13 mouse cellular contexts compared by ENCODE assay signal in genomic region chr7:15961239-15961638, GRCm38 (mm10). TPM values are rescaled to one million over a fixed set of nuclear protein-coding genes. Genes with fewer than 3 reads are reported as not detected.
A peak's percentile ranks its signal among the peaks of the same experiment; 100 is the strongest.
DNase-seq lines count a peak whose midpoint lies in the region; ATAC-seq lines count a peak whose summit lies in the region.
"Had no signal": no experiment of that assay in that cellular context is flagged by ENCODE, and none has a peak within 500 bp of the region (broad histone marks: within the 10 kb centered on the region; RNA-seq: fewer than 3 reads in every experiment).

No protein-coding gene starts in this region.

- H3K4me1 ChIP-seq in heart, embryonic 12.5 days (replicated peaks): peaks cover 55% of the 10 kb centered on the region
- peaks cover 44% of the 10 kb centered on the region for H3K4me1 ChIP-seq in heart, embryonic 10.5 days
- peaks cover 53% of the 10 kb centered on the region for H3K4me1 ChIP-seq in limb, embryonic 15.5 days

- H3K9ac ChIP-seq in heart, embryonic 12.5 days: 0 out of 2 replicates have a peak overlapping the region, but pooled peaks have one; percentile 0
- no peak overlapping the region for H3K9ac ChIP-seq in limb, embryonic 15.5 days
- H3K9ac ChIP-seq: forebrain, embryonic 15.5 days had no signal

- no peak for DNase-seq in heart, embryonic 10.5 days (ENCODE audit: low spot score)
- peak; percentile 44 for DNase-seq in urinary bladder, postnatal 14 days (ENCODE audit: low spot score)
- no peak for DNase-seq in urinary bladder, postnatal 10 days (ENCODE audit: low spot score)
- no peak for DNase-seq in spleen, postnatal 4 days (ENCODE audit: low spot score in 2 of 2)
- no peak for DNase-seq in c-Kit-positive CD71-positive TER-119-positive erythroid progenitor cells, embryonic 14.5 days (ENCODE audit: low spot score)
- no peak for DNase-seq in liver
- DNase-seq: embryo, embryonic 11 days; kidney, adult 9 months; thymus, postnatal 4 days had no signal

- no peaks in the 10 kb centered on the region for H3K9me3 ChIP-seq in heart, embryonic 12.5 days (replicated peaks)
- H3K9me3 ChIP-seq in heart, embryonic 10.5 days: no peaks in the 10 kb centered on the region
- no peaks in the 10 kb centered on the region for H3K9me3 ChIP-seq in limb, embryonic 15.5 days
- H3K9me3 ChIP-seq: forebrain, embryonic 15.5 days had no signal

- H3K36me3 ChIP-seq in heart, embryonic 12.5 days: peaks cover 25% of the 10 kb centered on the region
- H3K36me3 ChIP-seq in heart, embryonic 10.5 days: peaks cover 28% of the 10 kb centered on the region
- H3K36me3 ChIP-seq in limb, embryonic 15.5 days: peaks cover 38% of the 10 kb centered on the region
- H3K36me3 ChIP-seq: forebrain, embryonic 15.5 days had no signal

- H3K4me2 ChIP-seq in heart, embryonic 12.5 days: no peak overlapping the region
- peak overlapping the region; percentile 39; the same call in 1 of the 2 replicates for H3K4me2 ChIP-seq in limb, embryonic 15.5 days
- H3K4me2 ChIP-seq: forebrain, embryonic 15.5 days had no signal

- H3K27me3 ChIP-seq in heart, embryonic 12.5 days (replicated peaks): no peaks in the 10 kb centered on the region
- no peaks in the 10 kb centered on the region for H3K27me3 ChIP-seq in heart, embryonic 10.5 days (ENCODE audit: insufficient read depth, poor library complexity, severe bottlenecking)
- H3K27me3 ChIP-seq in limb, embryonic 15.5 days: no peaks in the 10 kb centered on the region; the same call in 1 of the 2 replicates
- H3K27me3 ChIP-seq: CH12.LX; forebrain, embryonic 15.5 days had no signal

- peak overlapping the region; percentile 74; the same call in 1 of the 2 replicates for H3K27ac ChIP-seq in heart, embryonic 12.5 days (ENCODE audit: poor library complexity, severe bottlenecking)
- H3K27ac ChIP-seq in heart, embryonic 10.5 days: no peak overlapping the region
- peak overlapping the region; percentile 92; the same call in 1 of the 2 replicates for H3K27ac ChIP-seq in limb, embryonic 15.5 days
- H3K27ac ChIP-seq: forebrain, embryonic 15.5 days had no signal

- no peak overlapping the region for H3K4me3 ChIP-seq in heart, embryonic 12.5 days
- H3K4me3 ChIP-seq in heart, embryonic 10.5 days: no peak overlapping the region
- no peak overlapping the region for H3K4me3 ChIP-seq in limb, embryonic 15.5 days
- H3K4me3 ChIP-seq: forebrain, embryonic 15.5 days had no signal

- ATAC-seq in heart, embryonic 12.5 days (ENCODE audit: insufficient number of reproducible peaks, low FRiP score): no peak
- no peak for ATAC-seq in limb, embryonic 15.5 days (ENCODE audit: insufficient number of reproducible peaks, low FRiP score, low TSS enrichment, low read depth)

- 47% methylated on average over 4 of the region's 4 CpGs for WGBS in heart, embryonic 12.5 days
- WGBS in heart, embryonic 10.5 days: 57% methylated on average over 4 of the region's 4 CpGs
- 48% methylated on average over 4 of the region's 4 CpGs for WGBS in limb, embryonic 15.5 days

RNA-seq across cellular contexts. Expression of gene Ehd2, which starts 6.1 kb away (rescaled TPM):
- 35.2 and 37.9 TPM in 2 replicates for polyA plus RNA-seq in heart, embryonic 12.5 days (2016; fragmentation: Nextera tagmentation; extraction: Ambion mirVana)
- 22.1 and 26.2 TPM in 2 replicates for polyA plus RNA-seq in heart, embryonic 10.5 days (2016; fragmentation: Nextera tagmentation; extraction: Ambion mirVana)
- 62.8 and 71.1 TPM in 2 replicates for polyA plus RNA-seq in limb, embryonic 15.5 days (2015; fragmentation: Nextera tagmentation; extraction: Ambion mirVana)

RNA-seq across cellular contexts. Expression of gene Nop53, which starts 15.4 kb away (rescaled TPM):
- polyA plus RNA-seq in heart, embryonic 12.5 days (2016; fragmentation: Nextera tagmentation; extraction: Ambion mirVana): 122 and 126 TPM in 2 replicates
- 136 and 152 TPM in 2 replicates for polyA plus RNA-seq in heart, embryonic 10.5 days (2016; fragmentation: Nextera tagmentation; extraction: Ambion mirVana)
- polyA plus RNA-seq in limb, embryonic 15.5 days (2015; fragmentation: Nextera tagmentation; extraction: Ambion mirVana): 196 and 208 TPM in 2 replicates

RNA-seq across cellular contexts. Expression of gene Selenow, which starts 39.0 kb away (rescaled TPM):
- polyA plus RNA-seq in heart, embryonic 12.5 days (2016; fragmentation: Nextera tagmentation; extraction: Ambion mirVana): 759 and 790 TPM in 2 replicates
- 750 and 752 TPM in 2 replicates for polyA plus RNA-seq in heart, embryonic 10.5 days (2016; fragmentation: Nextera tagmentation; extraction: Ambion mirVana)
- 871 and 889 TPM in 2 replicates for polyA plus RNA-seq in limb, embryonic 15.5 days (2015; fragmentation: Nextera tagmentation; extraction: Ambion mirVana)
